Mouse (Mus musculus) spleen, postnatal 10 days (tissue): Measurements from ENCODE around the gene Ash1l.
A peak's percentile ranks its signal among the peaks of the same experiment; 100 is the strongest.

ENCODE experiments used
- DNase-seq, 2 experiments: peaks; one replicate each; pipeline ENCODE4 v3.0.0; 2021 to 2022; ENCODE audit warnings: low spot score in 2 of 2

Gene Ash1l

DNA sequence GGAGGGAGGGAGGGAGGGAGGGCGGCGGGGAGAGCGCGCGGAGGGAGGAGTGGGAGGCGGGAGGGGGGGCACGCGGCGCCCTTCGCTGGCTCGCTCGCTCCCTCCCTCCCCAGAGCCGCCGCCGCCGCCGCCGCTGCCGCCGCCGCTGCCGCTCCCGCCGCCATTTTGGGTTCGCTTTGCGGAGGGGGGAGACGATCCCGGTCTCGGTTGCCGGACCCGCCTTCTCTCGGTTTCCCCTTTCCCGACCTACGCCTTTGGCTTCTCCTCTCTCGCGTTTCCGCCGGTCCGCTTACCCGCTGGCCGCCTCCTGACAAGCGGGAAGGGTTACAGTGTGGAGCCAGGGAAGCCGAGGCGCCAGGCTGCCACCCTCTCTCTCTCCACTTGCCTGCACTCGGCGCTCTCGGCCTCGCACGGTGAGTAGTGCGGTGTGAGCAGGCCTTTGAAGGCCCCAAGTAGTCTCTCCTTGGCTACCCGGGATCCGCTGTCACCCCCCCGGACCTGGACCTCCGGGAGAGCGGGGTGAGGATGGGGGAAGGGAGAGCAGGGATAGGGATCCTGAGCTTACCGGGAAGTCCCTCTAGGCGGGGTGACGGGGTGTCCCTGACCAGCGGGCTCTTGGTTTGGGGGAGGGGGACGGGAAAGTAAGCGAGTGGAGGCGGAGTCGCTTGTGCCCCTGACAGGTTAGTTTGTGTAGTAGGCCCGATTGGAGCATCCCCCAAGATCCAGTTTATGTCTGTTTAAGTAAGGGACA is at the start of gene Ash1l, which contains the start of gene Dap3:
Ash1l (plus strand) TSS at position 47 of the 751 bp plus-strand sequence.
Dap3 (minus strand) TSS at position 606 of the 751 bp plus-strand sequence.
- peak; percentile 85 to 90 for DNase-seq

DNA sequence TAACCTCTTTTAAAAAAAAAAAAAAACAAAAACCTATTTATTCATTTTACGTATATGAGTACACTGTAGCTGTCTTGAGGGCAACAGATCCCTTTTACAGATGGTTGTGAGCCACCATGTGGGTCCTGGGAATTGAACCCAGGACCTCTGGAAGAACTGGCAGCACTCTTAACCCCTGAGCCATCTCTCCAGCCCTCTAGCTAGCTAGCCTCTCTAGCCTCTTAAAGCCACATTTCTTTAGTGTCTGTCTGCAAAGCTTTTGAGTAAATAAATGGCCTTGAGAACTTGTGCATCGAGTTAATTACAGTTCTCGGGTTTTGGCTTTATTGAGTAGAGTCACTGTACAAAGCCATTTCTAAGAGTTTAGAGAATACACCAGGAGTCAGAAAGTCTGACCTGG is 45.6 kb upstream of the Ash1l start:
- no peak for DNase-seq

DNA sequence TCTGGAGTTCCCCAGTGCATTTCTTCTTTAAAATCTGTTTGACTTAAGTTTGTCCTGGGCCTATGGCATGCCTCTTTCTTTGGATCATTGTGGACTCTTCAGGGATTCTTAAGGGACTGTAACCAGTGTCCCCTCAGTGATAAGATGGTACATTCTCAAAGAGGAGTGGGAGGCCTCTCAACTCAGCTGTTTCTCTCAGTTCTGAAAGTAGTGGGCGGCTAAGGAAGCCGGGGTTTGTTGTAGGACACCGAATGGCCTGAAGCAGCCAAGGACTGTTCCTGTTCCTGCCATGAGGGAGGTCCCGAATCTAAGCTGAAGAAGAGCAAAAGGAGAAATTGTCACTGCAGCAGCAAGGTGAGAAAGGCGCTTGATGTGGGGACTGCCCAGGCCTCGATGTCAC is 45.2 kb upstream of the Ash1l start:
- DNase-seq: no peak

- DNase-seq: no peak
These were observed 44.7 kb upstream of the Ash1l start for GRCm38 (mm10) chr3:88905741-88906140.

- DNase-seq: no peak
These were observed 43.8 kb upstream of the Ash1l start for GRCm38 (mm10) chr3:88906393-88907159.

DNA sequence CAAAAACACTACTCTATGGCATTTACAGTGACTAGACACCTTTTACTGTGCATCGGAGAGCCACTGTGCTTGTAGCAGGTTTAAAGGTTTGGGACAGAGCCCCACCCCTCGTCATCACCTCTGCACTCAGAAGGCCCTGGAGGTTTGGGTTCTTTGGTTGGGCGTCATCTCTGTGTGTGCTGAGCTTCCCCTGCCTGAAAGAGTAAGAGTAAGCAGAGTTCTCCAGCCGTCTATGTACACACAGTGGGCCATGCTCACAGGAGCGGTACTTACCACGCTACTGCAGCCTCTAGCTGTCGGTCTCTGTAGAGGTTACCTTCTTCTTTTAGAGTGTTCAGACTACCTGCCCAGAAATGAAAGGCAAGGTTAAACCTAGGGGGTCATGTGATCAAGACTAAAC is 37.8 kb upstream of the Ash1l start:
- DNase-seq: no peak

- DNase-seq: peak; percentile 85 to 95
These were observed 36.7 kb upstream of the Ash1l start, which contains the start of gene Msto1 for GRCm38 (mm10) chr3:88913511-88914383. Gene Msto1, minus strand, starts transcription at chr3:88913999.

DNA sequence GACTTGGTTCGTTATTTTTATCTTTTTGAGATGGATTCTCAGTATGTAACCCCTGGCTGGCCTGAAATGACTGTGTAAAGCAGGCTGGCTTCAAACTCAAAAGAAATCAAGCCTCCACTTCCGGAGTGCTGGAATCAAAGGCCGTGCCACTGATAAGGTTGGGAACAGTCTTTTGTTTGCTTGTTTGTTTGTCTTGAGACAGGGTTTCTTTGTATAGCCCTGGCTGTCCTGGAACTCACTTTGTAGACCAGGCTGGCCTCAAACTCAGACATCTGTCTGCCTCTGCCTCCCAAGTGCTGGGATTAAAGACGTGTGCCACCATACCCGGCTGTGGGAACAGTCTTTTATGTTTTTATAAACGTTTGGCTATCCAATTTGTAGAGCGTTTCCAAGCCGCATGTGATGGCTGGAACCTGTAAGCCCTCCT is 36.0 kb upstream of the Ash1l start:
- peak in 1 of 2 experiments; percentile 20 for DNase-seq

DNA sequence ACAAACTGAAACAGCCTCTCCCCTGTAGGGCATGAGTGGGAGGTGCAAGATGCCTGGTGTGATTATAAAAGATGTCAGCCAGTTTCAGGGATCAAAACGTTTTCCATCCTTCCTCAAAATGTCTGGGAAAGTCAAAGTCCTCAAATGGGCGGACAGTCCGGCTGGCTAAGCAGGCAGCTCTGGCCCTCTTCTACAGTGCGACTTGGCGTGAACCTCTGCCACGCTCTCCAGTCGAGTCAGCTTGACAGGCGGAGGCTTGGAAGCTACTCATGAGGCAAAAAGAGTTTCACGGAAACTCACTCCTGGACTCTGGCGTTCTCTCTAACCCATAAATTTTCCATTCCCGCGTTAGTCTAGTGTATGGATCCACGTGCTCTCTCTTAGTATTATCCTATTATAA is 31.4 kb upstream of the Ash1l start:
- DNase-seq: no peak

GRCm38 (mm10) chr3:88921411-88921810 is 29.0 kb upstream of the Ash1l start:
- DNase-seq: no peak

DNA sequence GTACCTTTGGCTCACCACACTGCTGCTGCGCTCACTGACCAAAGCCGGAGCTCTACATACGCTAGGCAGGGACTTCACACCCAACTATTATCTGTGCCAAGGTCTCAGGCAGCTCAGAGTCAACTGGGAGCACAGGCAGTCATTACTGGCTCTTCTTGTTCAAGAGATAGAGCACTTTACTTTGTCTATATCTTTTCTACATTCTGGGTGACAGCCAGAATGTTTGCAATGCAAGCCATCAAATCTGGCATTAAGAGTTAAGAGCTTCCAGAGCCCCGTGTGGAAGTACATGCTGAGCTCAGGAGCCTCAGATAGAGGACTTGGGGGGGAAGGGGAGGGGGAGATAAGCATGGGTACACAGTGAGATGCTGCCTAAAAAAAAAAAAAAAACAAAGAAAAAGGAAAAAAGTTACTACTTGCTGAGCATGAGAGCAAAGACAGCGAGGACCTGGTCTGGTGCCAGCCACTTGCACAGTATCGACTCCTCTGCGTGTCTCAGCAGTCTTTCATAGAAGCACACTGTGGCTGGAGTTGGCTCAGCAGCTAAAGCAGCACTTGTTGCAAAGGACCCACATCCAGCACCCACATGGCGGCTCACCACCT is 26.3 kb upstream of the Ash1l start:
- DNase-seq: peak in 1 of 2 experiments; percentile 34

GRCm38 (mm10) chr3:88925651-88926050 is 24.8 kb upstream of the Ash1l start:
- DNase-seq: no peak

DNA sequence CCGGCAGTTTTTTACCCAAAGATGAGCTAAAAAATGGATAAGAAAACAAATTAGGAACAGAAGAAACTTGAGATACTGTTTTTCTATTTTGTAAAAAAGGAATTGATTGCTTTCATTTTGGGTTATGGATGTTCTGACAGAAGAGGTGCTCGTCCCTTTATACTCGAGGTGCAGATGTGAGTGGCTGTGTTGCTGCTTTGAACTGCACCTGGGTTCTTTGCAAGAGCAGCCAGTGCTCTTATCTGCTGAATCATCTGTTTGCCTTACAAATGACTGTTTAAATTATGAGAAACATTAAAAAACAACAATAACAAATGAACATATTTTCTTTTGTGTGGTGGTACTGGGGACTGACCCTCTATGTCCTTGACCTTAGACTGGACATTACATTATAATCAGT is 20.9 kb upstream of the Ash1l start:
- DNase-seq: no peak

- DNase-seq: no peak
These were observed 11.4 kb upstream of the Ash1l start for GRCm38 (mm10) chr3:88939071-88939470.

GRCm38 (mm10) chr3:88939749-88940148 is 10.7 kb upstream of the Ash1l start:
- no peak for DNase-seq

DNA sequence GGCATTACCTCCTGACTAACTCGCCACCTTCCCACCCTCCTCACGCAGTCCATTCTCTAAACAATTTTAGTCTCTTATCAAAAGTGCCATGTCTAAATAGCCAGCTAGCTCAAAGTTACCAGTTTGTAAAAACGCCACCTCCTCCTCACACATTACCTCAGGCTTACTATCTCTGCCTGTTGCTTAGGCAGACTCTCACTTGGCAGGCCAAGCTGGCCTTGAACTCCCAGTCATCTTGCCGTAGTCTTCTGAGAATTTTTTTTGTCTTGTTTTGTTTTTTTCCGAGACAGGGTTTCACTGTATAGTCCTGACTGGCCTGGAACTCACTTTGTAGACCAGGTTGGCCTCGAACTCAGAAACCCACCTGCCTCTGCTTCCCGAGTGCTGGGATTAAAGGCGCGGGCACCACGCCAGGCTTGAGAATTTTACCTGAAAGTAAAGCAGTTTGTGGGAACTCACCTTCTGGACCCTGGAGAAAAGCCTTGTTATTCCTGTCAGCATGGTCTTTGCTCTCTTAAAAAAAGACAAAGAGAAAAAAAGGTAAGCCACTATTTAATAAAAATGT is 8.0 kb upstream of the Ash1l start:
- no peak for DNase-seq

GRCm38 (mm10) chr3:88944109-88944508 is 6.3 kb upstream of the Ash1l start:
- peak in 1 of 2 experiments; percentile 10 for DNase-seq

GRCm38 (mm10) chr3:88949786-88950575 is 441 bp upstream of the Ash1l start:
- DNase-seq: peak; percentile 83 to 93

DNA sequence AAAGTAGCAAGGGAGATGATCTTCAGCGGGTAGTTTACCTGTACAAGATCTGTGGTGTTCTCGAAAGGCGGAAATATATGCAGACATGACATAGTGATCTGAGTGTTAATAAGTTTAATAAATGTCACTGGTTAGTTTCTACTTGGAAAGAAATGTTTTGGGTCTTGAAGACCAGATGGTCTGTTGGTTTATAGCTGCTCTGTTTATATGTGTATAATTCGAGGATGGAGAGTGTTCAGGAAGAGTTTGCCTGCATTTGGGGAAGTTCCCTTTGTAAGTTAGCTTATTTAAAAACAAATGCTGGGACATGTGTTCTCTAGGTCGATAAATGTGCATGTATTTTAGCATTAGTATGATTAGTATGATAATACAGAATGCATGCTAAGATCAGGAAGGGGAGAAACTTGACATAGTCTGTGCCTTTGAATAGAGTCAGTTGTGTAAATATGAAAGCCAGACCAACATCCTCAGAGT is 942 bp downstream of the Ash1l start:
- no peak for DNase-seq

DNA sequence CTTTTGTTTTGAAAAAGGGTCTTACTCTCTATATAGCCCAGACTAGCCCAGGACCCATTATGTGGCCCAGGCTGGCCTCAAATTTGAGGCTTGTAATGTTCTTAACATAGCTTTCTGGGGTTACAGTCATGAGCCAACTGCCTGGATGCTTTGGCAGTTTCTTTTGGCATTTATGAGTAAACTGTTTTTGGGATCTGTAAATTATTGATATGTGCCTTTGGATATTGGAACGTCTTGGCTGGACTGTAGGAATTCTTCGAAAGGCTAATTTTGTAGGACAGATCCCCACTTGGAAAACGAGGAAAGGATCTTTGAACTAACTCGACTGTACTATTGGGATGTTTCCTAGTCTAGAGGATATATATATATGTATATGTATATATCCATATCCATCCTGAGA is 2.8 kb downstream of the Ash1l start:
- no peak for DNase-seq
